9 mouse cellular contexts compared by ENCODE assay signal in the genomic region with DNA sequence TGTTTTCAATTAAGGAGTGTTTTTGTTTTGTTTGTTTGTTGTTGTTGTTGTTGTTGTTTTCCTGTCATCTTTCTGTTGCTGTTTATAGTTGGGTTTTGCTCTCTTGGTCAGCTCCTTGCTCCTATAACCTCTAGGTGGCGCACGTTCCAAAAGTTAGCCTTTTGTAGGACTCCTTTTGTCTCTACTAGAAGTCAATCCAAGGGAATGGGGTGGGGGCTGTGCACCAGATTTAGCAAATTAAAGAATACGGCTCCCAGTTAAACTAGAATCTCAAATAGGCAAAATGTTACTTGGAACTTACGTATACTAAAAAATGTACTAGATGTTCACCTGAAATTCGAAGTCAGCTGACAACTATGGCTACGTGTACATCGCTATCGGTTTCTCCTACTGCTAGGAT. TPM values are rescaled to one million over a fixed set of nuclear protein-coding genes. Genes with fewer than 3 reads are reported as not detected.
DNase-seq lines count a peak whose midpoint lies in the region; ATAC-seq and TF ChIP-seq lines count a peak whose summit lies in the region.
"Had no signal": no experiment of that assay in that cellular context is flagged by ENCODE, and none has a peak within 500 bp of the region (broad histone marks: within the 10 kb centered on the region; RNA-seq: fewer than 3 reads in every experiment).

No protein-coding gene starts in this region.

- no peak overlapping the region for H3K9ac ChIP-seq in forebrain, postnatal 0 days

- H3K36me3 ChIP-seq in forebrain, postnatal 0 days (ENCODE audit: insufficient read depth): no peaks in the 10 kb centered on the region
- H3K36me3 ChIP-seq in forebrain, embryonic 10.5 days (replicated peaks): no peaks in the 10 kb centered on the region
- H3K36me3 ChIP-seq in kidney, adult 2 months (ENCODE audit: control insufficient read depth, insufficient read depth, low read length): no peaks in the 10 kb centered on the region

- TF ChIP-seq POLR2A in kidney, adult 2 months (IDR thresholded peaks at IDR 0.05; ENCODE audit: low read depth, low read length): no peak

- 69% methylated on average over 8 of the region's 8 CpGs for WGBS in forebrain, postnatal 0 days
- WGBS in forebrain, embryonic 10.5 days: 69% methylated on average over 8 of the region's 8 CpGs
- 57% methylated on average over 8 of the region's 8 CpGs for WGBS in kidney, adult 2 months

- peak; percentile 31 for DNase-seq in forebrain, postnatal 0 days
- no peak for DNase-seq in forebrain, embryonic 10.5 days (ENCODE audit: extremely low spot score, low spot score)
- DNase-seq in right cerebral cortex, postnatal 4 days: peak; percentile 20
- no peak for DNase-seq in right cerebral cortex, adult 18-20 months
- peak; percentile 81 for DNase-seq in kidney, adult 2 months
- DNase-seq in thymus, postnatal 25 days: peak; percentile 20
- no peak for DNase-seq in gastrocnemius, adult 8-10 months (ENCODE audit: low spot score in 2 of 2)
- no peak for DNase-seq in spleen, postnatal 4 days (ENCODE audit: low spot score in 2 of 2)

- H3K9me3 ChIP-seq in forebrain, postnatal 0 days (ENCODE audit: low read length): no peaks in the 10 kb centered on the region
- no peaks in the 10 kb centered on the region for H3K9me3 ChIP-seq in forebrain, embryonic 10.5 days

- no peak overlapping the region for H3K27ac ChIP-seq in forebrain, postnatal 0 days (ENCODE audit: low read depth, low read length)
- no peak overlapping the region for H3K27ac ChIP-seq in forebrain, embryonic 10.5 days
- H3K27ac ChIP-seq in kidney, adult 2 months (ENCODE audit: insufficient read depth, low read depth, low read length): no peak overlapping the region

- no peaks in the 10 kb centered on the region for H3K27me3 ChIP-seq in forebrain, postnatal 0 days (ENCODE audit: insufficient read depth, low read length)
- H3K27me3 ChIP-seq in forebrain, embryonic 10.5 days (ENCODE audit: poor library complexity, severe bottlenecking): no peaks in the 10 kb centered on the region
- no peaks in the 10 kb centered on the region for H3K27me3 ChIP-seq in kidney, adult 2 months (replicated peaks; ENCODE audit: control insufficient read depth, insufficient read depth, low read length)

- H3K4me1 ChIP-seq in forebrain, postnatal 0 days (ENCODE audit: insufficient read depth): no peaks in the 10 kb centered on the region
- peaks cover 7% of the 10 kb centered on the region for H3K4me1 ChIP-seq in forebrain, embryonic 10.5 days
- H3K4me1 ChIP-seq in kidney, adult 2 months (ENCODE audit: control insufficient read depth, insufficient read depth, low read length): peaks cover 17% of the 10 kb centered on the region; the same call in 1 of the 2 replicates

- no peak for ATAC-seq in forebrain, postnatal 0 days

- H3K4me3 ChIP-seq in forebrain, postnatal 0 days (ENCODE audit: low read depth, low read length): no peak overlapping the region
- no peak overlapping the region for H3K4me3 ChIP-seq in forebrain, embryonic 10.5 days
- no peak overlapping the region for H3K4me3 ChIP-seq in kidney, adult 2 months (ENCODE audit: insufficient read depth, low read depth, low read length)

- TF ChIP-seq CTCF in forebrain, postnatal 0 days (IDR thresholded peaks at IDR 0.05; ENCODE audit: low read depth): peak; percentile 57
- TF ChIP-seq CTCF in kidney, adult 2 months (conservative IDR thresholded peaks at IDR 0.05; ENCODE audit: insufficient read depth, insufficient read length, low read depth, low read length): 0 out of 2 replicates have a peak, but pooled peaks have one; percentile 27

- H3K4me2 ChIP-seq in forebrain, postnatal 0 days (ENCODE audit: low read depth): no peak overlapping the region

RNA-seq across cellular contexts. Expression of a gene that starts 47.7 kb away (rescaled TPM):
- total RNA-seq in forebrain, postnatal 0 days (2014; rRNA removed): 0.08 TPM in 1 of 2 replicates, not detected in the other
- polyA plus RNA-seq in forebrain, postnatal 0 days (2015; fragmentation: Nextera tagmentation; extraction: Ambion mirVana): 0.15 and 0.27 TPM in 2 replicates
- not detected in 2 replicates for polyA plus RNA-seq in forebrain, embryonic 10.5 days (2016; fragmentation: Nextera tagmentation; extraction: Ambion mirVana)
- polyA plus RNA-seq in kidney, adult 2 months (2012; rRNA removed): 161 and 172 TPM in 2 replicates
- not detected for total RNA-seq in gastrocnemius, adult 8-10 months (2022)

RNA-seq across cellular contexts. Expression of a gene that starts 48.7 kb away (rescaled TPM):
- total RNA-seq in forebrain, postnatal 0 days (2014; rRNA removed): 27.6 and 29.5 TPM in 2 replicates
- polyA plus RNA-seq in forebrain, postnatal 0 days (2015; fragmentation: Nextera tagmentation; extraction: Ambion mirVana): 14.0 and 22.2 TPM in 2 replicates
- polyA plus RNA-seq in forebrain, embryonic 10.5 days (2016; fragmentation: Nextera tagmentation; extraction: Ambion mirVana): 27.9 and 28.4 TPM in 2 replicates
- polyA plus RNA-seq in kidney, adult 2 months (2012; rRNA removed): 10.9 and 12.0 TPM in 2 replicates
- 1 to 10 TPM; 8.2 to 9.1 (median 8.6) TPM for total RNA-seq in gastrocnemius, adult 8-10 months (2022)

RNA-seq across cellular contexts. Expression of a gene that starts 55.4 kb away (rescaled TPM):
- not detected in 2 replicates for total RNA-seq in forebrain, postnatal 0 days (2014; rRNA removed)
- 0.89 TPM in 1 of 2 replicates, not detected in the other for polyA plus RNA-seq in forebrain, postnatal 0 days (2015; fragmentation: Nextera tagmentation; extraction: Ambion mirVana)
- not detected in 2 replicates for polyA plus RNA-seq in forebrain, embryonic 10.5 days (2016; fragmentation: Nextera tagmentation; extraction: Ambion mirVana)
- 0.77 and 1.9 TPM in 2 replicates for polyA plus RNA-seq in kidney, adult 2 months (2012; rRNA removed)
- under 1 TPM in 1 of 4 experiments, not detected in 3; 0.79 TPM for total RNA-seq in gastrocnemius, adult 8-10 months (2022)
- polyA plus RNA-seq: frontal cortex, adult 2 months had no signal

Comparison
In these comparisons a context has a peak if more than half of its experiments do, and no peak if none do; other contexts are left out.
1. DNase-seq: peak in forebrain, postnatal 0 days (single experiment), right cerebral cortex, postnatal 4 days (single experiment), kidney, adult 2 months (single experiment) and thymus, postnatal 25 days (single experiment); none in forebrain, embryonic 10.5 days (single experiment), right cerebral cortex, adult 18-20 months (single experiment), gastrocnemius, adult 8-10 months (0 of 2) and spleen, postnatal 4 days (0 of 2).
2. RNA of a gene that starts 47.7 kb away (polyA plus RNA-seq): 161 to 172 TPM in kidney, adult 2 months; 0.15 to 0.27 TPM in forebrain, postnatal 0 days and not detected in forebrain, embryonic 10.5 days; every median in the first group is over 100 times any median in the second.